Mouse (Mus musculus): ENCODE results near the gene Padi6. TPM values are rescaled to one million over a fixed set of nuclear protein-coding genes. Genes with fewer than 3 reads are reported as not detected.

Padi6 gene
- total RNA-seq (2021) (not detected), polyA plus RNA-seq (2012; rRNA removed) (not detected in 2 replicates)
- long read RNA-seq: 0 reads

GRCm38 (mm10) chr4:140742543-140742942 is at the start of gene Padi6:
Gene Padi6 (minus strand): TSS chr4:140742643.
- 66% methylated on average over 2 of the region's 2 CpGs for WGBS
- Histone ChIP-seq H3K27ac (no peak within 1 kb of the TSS), H3K4me3 (no peak within 1 kb of the TSS), H3K79me2 (replicated peaks; ENCODE audit: control insufficient read depth, insufficient read depth, low read length) (no peaks in the 10 kb centered on the region), H3K9ac (ENCODE audit: low read depth, low read length) (no peak within 1 kb of the TSS), H3K27me3 (ENCODE audit: control insufficient read depth, insufficient read depth, low read length) (no peaks in the 10 kb centered on the region), H3K4me1 (ENCODE audit: control insufficient read depth, insufficient read depth, low read length) (no peaks in the 10 kb centered on the region), H3K36me3 (ENCODE audit: control insufficient read depth, insufficient read depth, low read length) (no peaks in the 10 kb centered on the region)
- intact Hi-C loops (cut with DNase I): no loop called here
- no peak for TF ChIP-seq EP300 (IDR thresholded peaks at IDR 0.05; ENCODE audit: insufficient read depth, low read depth, low read length)
- TF ChIP-seq POLR2A (IDR thresholded peaks at IDR 0.05; ENCODE audit: insufficient read depth, low read depth, low read length): no peak
- no peak for TF ChIP-seq CTCF (IDR thresholded peaks at IDR 0.05)
- no peak for DNase-seq

DNA sequence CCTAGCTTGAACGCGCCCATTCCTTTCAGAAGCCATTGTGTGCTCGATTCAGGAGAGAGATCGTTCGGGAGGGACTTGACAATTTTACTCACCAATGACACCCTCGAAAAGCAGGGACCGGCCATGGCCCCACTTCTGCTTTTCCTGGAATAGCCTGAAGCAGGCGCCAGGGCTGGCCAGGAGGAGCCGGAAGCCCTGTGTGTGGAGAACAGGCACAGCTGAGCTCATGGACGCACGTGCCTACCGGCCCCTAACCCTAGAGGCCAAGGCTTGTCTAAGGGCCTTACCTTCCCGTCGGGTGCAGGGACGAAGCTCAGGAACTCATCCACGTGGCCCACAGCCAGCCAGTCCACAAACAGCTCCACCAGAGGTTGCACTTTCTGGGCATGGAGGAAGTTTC is 48.6 kb upstream of the Padi6 start:
- no peaks in the 10 kb centered on the region for H3K27me3 ChIP-seq (ENCODE audit: control insufficient read depth, insufficient read depth, low read length)
- H3K79me2 ChIP-seq (replicated peaks; ENCODE audit: control insufficient read depth, insufficient read depth, low read length): no peaks in the 10 kb centered on the region
- peak in 1 of 2 experiments; percentile 28 for DNase-seq
- TF ChIP-seq EP300 (IDR thresholded peaks at IDR 0.05; ENCODE audit: insufficient read depth, low read depth, low read length) (no peak), CTCF (IDR thresholded peaks at IDR 0.05) (no peak), POLR2A (IDR thresholded peaks at IDR 0.05; ENCODE audit: insufficient read depth, low read depth, low read length) (no peak)
- no peak overlapping the region for H3K4me3 ChIP-seq
- H3K36me3 ChIP-seq (ENCODE audit: control insufficient read depth, insufficient read depth, low read length): no peaks in the 10 kb centered on the region
- WGBS: 87% methylated on average over 16 of the region's 16 CpGs
- H3K4me1 ChIP-seq (ENCODE audit: control insufficient read depth, insufficient read depth, low read length): no peaks in the 10 kb centered on the region
- no peak overlapping the region for H3K9ac ChIP-seq (ENCODE audit: low read depth, low read length)
- no peak overlapping the region for H3K27ac ChIP-seq
- intact Hi-C loops (cut with DNase I): no loop called here

- peak in 1 of 2 experiments; percentile 19 for DNase-seq
- Histone ChIP-seq H3K79me2 (replicated peaks; ENCODE audit: control insufficient read depth, insufficient read depth, low read length) (no peaks in the 10 kb centered on the region), H3K36me3 (ENCODE audit: control insufficient read depth, insufficient read depth, low read length) (no peaks in the 10 kb centered on the region), H3K4me1 (ENCODE audit: control insufficient read depth, insufficient read depth, low read length) (no peaks in the 10 kb centered on the region), H3K27me3 (ENCODE audit: control insufficient read depth, insufficient read depth, low read length) (no peaks in the 10 kb centered on the region), H3K27ac (no peak overlapping the region), H3K9ac (ENCODE audit: low read depth, low read length) (no peak overlapping the region), H3K4me3 (no peak overlapping the region)
- 74% methylated on average over 4 of the region's 4 CpGs for WGBS
- intact Hi-C loops (cut with DNase I): loop anchor here (1.0 kb wide), 2 partner anchors 112 to 168 kb away; no protein-coding TSS in a partner anchor
- TF ChIP-seq CTCF (IDR thresholded peaks at IDR 0.05) (no peak), POLR2A (IDR thresholded peaks at IDR 0.05; ENCODE audit: insufficient read depth, low read depth, low read length) (no peak), EP300 (IDR thresholded peaks at IDR 0.05; ENCODE audit: insufficient read depth, low read depth, low read length) (no peak)
These were observed 47.5 kb upstream of the Padi6 start for GRCm38 (mm10) chr4:140789983-140790382.

DNA sequence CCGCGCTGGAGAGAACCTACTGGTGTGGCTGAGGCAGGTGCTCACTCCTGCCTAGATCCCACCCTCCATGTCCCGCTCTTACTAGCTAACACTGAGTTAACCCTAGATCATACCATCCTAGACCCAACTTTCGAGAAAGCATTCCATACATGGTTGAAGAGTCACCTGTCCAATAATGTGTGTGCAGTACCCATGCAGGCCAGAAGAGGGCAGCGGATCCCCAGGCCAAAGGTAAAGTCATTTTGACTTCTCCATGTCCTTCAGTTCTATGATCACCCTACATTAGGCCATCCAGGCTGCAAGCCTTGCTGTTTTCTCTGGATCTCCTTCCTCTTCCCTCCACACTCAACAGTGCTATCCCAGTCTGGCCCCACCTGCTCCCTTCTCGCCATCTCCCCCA is 46.5 kb upstream of the Padi6 start:
- intact Hi-C loops (cut with DNase I): loop anchor here (1.0 kb wide), 2 partner anchors 113 to 169 kb away; no protein-coding TSS in a partner anchor

DNA sequence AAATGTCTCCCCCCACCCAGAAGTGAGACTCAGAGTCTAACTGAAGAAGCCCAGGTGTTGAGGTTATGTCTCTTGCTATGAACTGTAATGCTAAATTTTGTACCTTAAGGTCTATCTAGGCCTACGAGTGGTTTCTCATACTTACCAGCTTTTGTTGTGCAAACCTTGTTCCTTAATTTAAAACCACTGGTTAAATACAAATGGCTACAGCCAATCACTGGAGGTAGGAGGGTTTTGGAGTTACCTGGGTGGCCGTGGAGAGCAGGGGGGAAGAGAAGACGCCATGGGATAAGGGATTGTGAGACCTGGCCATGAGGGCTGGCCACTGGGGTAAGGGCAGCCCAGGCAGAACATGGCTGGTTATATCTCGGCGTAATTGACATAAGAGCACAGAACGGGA is 45.8 kb upstream of the Padi6 start:
- Histone ChIP-seq H3K79me2 (replicated peaks; ENCODE audit: control insufficient read depth, insufficient read depth, low read length) (no peaks in the 10 kb centered on the region), H3K9ac (ENCODE audit: low read depth, low read length) (no peak overlapping the region), H3K4me1 (ENCODE audit: control insufficient read depth, insufficient read depth, low read length) (no peaks in the 10 kb centered on the region), H3K27me3 (ENCODE audit: control insufficient read depth, insufficient read depth, low read length) (no peaks in the 10 kb centered on the region), H3K4me3 (no peak overlapping the region), H3K36me3 (ENCODE audit: control insufficient read depth, insufficient read depth, low read length) (no peaks in the 10 kb centered on the region), H3K27ac (no peak overlapping the region)
- WGBS: 86% methylated on average over 6 of the region's 6 CpGs
- no peak for DNase-seq
- intact Hi-C loops (cut with DNase I): no loop called here
- TF ChIP-seq EP300 (IDR thresholded peaks at IDR 0.05; ENCODE audit: insufficient read depth, low read depth, low read length): no peak
- no peak for TF ChIP-seq CTCF (IDR thresholded peaks at IDR 0.05)
- no peak for TF ChIP-seq POLR2A (IDR thresholded peaks at IDR 0.05; ENCODE audit: insufficient read depth, low read depth, low read length)

More for the DNA sequence above, 46.5 kb upstream of the Padi6 start:
- no peaks in the 10 kb centered on the region for H3K36me3 ChIP-seq (ENCODE audit: control insufficient read depth, insufficient read depth, low read length)
- no peak overlapping the region for H3K9ac ChIP-seq (ENCODE audit: low read depth, low read length)
- no peak overlapping the region for H3K27ac ChIP-seq
- DNase-seq: peak; percentile 61 to 76
- H3K4me3 ChIP-seq: no peak overlapping the region
- no peaks in the 10 kb centered on the region for H3K4me1 ChIP-seq (ENCODE audit: control insufficient read depth, insufficient read depth, low read length)
- 49% methylated on average over 6 of the region's 6 CpGs for WGBS
- H3K27me3 ChIP-seq (ENCODE audit: control insufficient read depth, insufficient read depth, low read length): no peaks in the 10 kb centered on the region
- TF ChIP-seq POLR2A (IDR thresholded peaks at IDR 0.05; ENCODE audit: insufficient read depth, low read depth, low read length) (no peak), CTCF (IDR thresholded peaks at IDR 0.05) (peak; percentile 90), EP300 (IDR thresholded peaks at IDR 0.05; ENCODE audit: insufficient read depth, low read depth, low read length) (no peak)
- no peaks in the 10 kb centered on the region for H3K79me2 ChIP-seq (replicated peaks; ENCODE audit: control insufficient read depth, insufficient read depth, low read length)

DNA sequence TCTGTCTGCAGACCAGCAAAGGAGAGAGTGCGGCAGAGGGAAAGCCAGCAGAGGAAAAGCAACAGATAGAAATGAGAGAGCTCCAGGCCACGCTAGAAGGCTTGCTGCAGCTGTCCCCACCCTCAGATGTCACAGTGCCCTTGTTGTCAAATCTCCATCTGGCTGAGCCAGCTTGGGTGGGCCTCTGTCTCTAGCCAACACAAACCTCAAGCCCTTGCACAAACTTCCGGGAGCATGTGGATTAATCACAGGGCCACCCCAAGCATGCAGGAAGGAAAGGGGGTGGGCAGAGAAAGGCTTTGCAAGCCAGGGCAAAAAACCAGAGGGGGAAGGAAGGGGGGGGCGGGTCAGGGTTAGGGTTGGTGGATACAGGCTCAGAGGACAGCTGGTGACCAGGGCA is 45.0 kb upstream of the Padi6 start:
- peak; percentile 40 to 72 for DNase-seq
- Histone ChIP-seq H3K27ac (no peak overlapping the region), H3K9ac (ENCODE audit: low read depth, low read length) (no peak overlapping the region), H3K27me3 (ENCODE audit: control insufficient read depth, insufficient read depth, low read length) (no peaks in the 10 kb centered on the region), H3K4me1 (ENCODE audit: control insufficient read depth, insufficient read depth, low read length) (no peaks in the 10 kb centered on the region), H3K4me3 (no peak overlapping the region), H3K36me3 (ENCODE audit: control insufficient read depth, insufficient read depth, low read length) (no peaks in the 10 kb centered on the region), H3K79me2 (replicated peaks; ENCODE audit: control insufficient read depth, insufficient read depth, low read length) (no peaks in the 10 kb centered on the region)
- WGBS: 27% methylated on average over 3 of the region's 4 CpGs
- no peak for TF ChIP-seq POLR2A (IDR thresholded peaks at IDR 0.05; ENCODE audit: insufficient read depth, low read depth, low read length)
- TF ChIP-seq CTCF (IDR thresholded peaks at IDR 0.05): no peak
- no peak for TF ChIP-seq EP300 (IDR thresholded peaks at IDR 0.05; ENCODE audit: insufficient read depth, low read depth, low read length)
- intact Hi-C loops (cut with DNase I): no loop called here

Data from heart, adult 2 months (tissue).